ENCODE assay signal across 16 mouse cellular contexts in the genomic region with DNA sequence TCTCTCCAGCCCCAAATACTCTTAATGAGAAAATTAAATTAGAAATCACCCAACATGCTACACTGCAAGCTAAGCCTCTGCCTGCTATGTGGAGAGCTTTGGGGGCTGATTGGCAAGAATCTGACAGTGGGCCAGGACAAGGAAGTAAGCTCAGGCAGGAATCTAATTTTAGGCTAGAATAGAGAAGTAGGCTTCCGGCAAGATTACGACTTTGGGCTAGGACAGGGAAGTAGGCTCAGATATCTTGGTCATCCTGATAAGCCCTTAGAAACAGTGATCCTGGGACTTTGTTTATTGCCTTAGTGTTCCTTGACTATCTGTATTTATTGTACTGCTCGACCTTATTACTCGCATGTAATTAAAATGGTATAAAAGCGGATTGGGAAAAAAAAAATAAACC.
"Had no signal": no experiment of that assay in that cellular context is flagged by ENCODE, and none has a peak within 500 bp of the region (broad histone marks: within the 10 kb centered on the region; RNA-seq: fewer than 3 reads in every experiment).

No protein-coding gene starts in this region.

- DNase-seq: retina, postnatal 1 day; right cerebral cortex, adult 18-20 months; right cerebral cortex, postnatal 14 days; right cerebral cortex, postnatal 25 days; right cerebral cortex, postnatal 4 days; spleen, adult 18-20 months; thymus, adult 18-20 months; thymus, adult 2 months; thymus, postnatal 14 days; thymus, postnatal 25 days; thymus, postnatal 36 days; thymus, postnatal 4 days had no signal

- H3K9me3 ChIP-seq: neural tube, embryonic 13.5 days; neural tube, embryonic 15.5 days; stomach, embryonic 15.5 days had no signal

- H3K27ac ChIP-seq: neural tube, embryonic 13.5 days; neural tube, embryonic 15.5 days; stomach, embryonic 15.5 days; stomach, postnatal 0 days had no signal

- H3K4me1 ChIP-seq: neural tube, embryonic 13.5 days; neural tube, embryonic 15.5 days; stomach, embryonic 15.5 days had no signal

- H3K27me3 ChIP-seq: neural tube, embryonic 13.5 days; neural tube, embryonic 15.5 days; stomach, embryonic 15.5 days had no signal

- H3K4me3 ChIP-seq: neural tube, embryonic 13.5 days; neural tube, embryonic 15.5 days; stomach, embryonic 15.5 days had no signal

- H3K9ac ChIP-seq: neural tube, embryonic 13.5 days; neural tube, embryonic 15.5 days; stomach, embryonic 15.5 days had no signal

- H3K4me2 ChIP-seq: neural tube, embryonic 13.5 days; neural tube, embryonic 15.5 days; stomach, embryonic 15.5 days had no signal
